Mouse (Mus musculus) forebrain, embryonic 13.5 days (tissue): ENCODE data around the gene Zfp600. TPM values are rescaled to one million over a fixed set of nuclear protein-coding genes. Genes with fewer than 3 reads are reported as not detected.

Experiments
- polyA plus RNA-seq: library from polyadenylated mRNA; unstranded; fragments of >200 nt; fragmentation: Nextera tagmentation; extraction: Ambion mirVana; gene quantifications from 2 replicates; pipeline ENCODE4 v1.2.1, GENCODE M21; 2015

The Zfp600 gene
- polyA plus RNA-seq, 1 experiment from 2014 or later, result not detected

Other genes starting within 250 kb of the Zfp600 start
- gene Zfp987, start 59.5 kb upstream of the Zfp600 start, polyA plus RNA-seq, result not detected in 2 replicates